Mouse (Mus musculus) cerebellum, adult 9-11 months (tissue): Measurements from ENCODE around the gene Vps35l.

Experiments used
- DNase-seq: peaks from one replicate; pipeline ENCODE4 v3.0.0; 2022

Vps35l gene

GRCm38 (mm10) chr7:118740532-118741338 lies 709 bp downstream of the Vps35l start:
- peak; percentile 96 for DNase-seq

- no peak for DNase-seq
Observed at GRCm38 (mm10) chr7:118742278-118742677, 2.3 kb downstream of the Vps35l start.

DNA sequence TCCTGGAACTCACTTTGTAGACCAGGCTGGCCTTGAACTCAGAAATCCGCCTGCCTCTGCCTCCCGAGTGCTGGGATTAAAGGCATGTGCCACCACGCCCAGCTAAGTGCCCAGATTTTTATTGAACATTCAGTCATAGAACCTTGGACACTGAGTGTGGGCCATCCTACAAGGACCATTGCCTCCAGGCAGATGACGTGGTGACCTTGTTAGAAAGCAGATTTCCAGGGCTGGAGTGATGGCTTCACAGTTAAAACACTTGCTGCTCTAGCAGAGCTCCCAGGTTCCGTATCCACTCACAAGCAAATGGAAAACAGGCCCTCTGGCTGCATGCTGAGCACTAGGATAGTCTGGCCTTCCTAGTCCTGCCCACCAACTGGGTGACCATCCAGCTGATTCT lies 4.7 kb downstream of the Vps35l start:
- no peak for DNase-seq

DNA sequence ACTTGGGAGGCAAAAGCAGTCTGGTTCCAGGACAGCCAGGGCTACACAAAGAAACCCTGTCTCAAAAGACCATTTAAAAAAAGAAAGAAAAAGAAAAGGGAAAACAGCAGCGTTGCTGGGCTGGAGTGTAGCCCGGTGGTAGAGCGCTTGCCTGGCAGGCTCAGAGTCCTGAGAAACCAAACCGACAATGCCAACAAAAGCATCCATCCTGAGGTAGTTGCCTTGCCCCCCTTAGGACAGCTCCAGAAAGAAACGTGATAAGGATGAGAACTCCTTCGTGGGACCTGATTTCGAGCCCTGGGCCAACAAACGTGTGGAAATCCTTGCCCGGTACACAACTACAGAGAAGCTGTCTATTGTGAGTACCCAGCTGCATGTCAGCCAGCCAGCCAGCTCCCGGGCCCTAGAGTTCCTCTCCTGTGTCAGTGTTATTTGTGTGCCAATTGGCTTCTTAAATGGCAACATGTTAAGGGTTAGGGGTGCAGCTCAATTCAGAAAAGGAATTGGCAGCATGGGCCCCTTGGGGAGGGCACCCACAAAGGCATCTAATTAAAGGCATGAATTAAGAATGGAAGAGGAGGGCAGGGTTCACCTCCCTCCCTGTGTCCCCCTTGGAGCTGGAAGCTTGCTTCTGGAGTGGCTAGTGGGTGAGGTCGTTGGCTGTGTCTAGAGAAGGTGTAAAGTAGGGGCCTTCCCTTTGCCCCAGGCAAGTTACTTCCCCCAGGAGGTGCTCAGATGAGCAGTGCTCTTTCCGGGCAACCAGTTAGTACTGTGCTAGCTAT lies 8.1 kb downstream of the Vps35l start:
- DNase-seq, result no peak

GRCm38 (mm10) chr7:118749706-118750105 lies 9.7 kb downstream of the Vps35l start:
- no peak for DNase-seq

GRCm38 (mm10) chr7:118751625-118752024 lies 11.6 kb downstream of the Vps35l start:
- DNase-seq, result no peak

DNA sequence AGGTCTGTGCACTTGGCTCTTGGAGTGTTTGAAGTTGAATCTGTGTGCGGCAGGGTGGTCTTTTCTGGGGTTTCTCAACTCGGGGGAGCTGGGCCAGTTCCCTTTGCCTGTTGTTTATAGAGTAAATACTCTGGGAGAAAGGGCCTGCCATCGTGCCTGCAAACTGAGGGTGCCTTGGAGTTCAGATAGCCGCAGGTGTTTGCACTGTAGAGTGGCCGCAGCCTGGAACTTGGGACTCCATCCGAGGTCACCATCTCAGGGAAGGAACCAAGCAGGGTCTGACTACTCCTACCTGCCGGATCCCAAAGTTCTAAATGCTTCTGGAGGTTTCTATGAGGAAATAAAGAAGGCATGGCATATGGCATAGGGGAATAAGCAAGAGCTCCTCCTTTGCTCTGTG lies 15.7 kb downstream of the Vps35l start:
- DNase-seq, result no peak

DNA sequence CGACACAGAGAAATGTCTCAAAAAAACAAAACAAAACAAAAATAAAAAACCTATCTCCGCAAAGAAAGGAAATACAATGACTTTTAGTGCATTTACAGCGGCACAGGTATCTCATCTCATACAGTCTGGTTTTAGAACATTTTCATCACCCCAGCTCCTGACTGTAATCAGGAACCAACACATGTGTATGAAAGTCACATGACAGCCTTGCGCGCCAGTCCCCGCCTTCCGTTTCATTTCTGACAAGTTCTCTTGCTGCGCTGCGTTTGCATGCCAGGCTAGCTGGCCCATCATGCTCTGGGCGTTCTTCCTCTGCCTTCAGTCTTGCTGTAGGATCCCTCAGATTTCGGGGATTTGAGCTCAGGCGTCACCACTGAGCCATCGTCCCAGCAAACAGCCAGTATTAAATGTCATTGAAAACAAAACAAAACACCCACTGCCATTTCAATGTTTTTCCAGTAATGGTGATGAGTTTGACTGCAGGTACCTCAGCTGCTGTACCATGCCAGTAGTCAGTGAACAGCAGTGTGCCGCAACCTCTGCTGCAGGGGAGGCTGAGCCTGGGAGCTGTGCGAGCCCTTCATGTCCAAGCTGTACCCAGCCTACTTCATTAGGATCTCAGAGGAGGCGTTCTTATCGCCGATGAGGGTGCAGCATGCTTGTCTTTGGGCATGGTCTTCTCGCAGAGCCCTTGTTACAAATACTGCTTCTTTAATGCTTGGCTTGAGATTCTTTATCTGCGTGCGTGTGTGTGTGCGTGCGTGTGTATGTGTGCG lies 16.7 kb downstream of the Vps35l start:
- DNase-seq, result no peak

DNA sequence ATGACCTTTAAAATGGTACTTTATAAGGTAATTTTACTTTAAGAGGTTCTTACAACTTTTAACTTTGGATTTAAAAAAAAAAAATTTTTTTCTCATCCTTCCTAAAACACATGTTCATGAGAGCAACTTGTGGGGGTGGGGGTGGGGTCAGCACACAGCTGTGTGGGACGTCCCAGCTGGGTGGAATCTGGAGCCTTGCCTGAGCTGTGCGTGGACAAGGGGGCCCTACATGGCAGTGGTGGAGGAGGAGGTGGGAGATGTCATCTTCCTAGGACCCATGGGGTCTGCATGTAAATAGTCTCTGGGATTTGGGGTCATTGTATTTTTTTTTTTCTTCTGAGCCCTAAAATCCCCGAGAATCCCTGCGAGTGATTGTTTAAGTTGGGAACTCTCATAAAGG lies 18.3 kb downstream of the Vps35l start:
- no peak for DNase-seq

DNA sequence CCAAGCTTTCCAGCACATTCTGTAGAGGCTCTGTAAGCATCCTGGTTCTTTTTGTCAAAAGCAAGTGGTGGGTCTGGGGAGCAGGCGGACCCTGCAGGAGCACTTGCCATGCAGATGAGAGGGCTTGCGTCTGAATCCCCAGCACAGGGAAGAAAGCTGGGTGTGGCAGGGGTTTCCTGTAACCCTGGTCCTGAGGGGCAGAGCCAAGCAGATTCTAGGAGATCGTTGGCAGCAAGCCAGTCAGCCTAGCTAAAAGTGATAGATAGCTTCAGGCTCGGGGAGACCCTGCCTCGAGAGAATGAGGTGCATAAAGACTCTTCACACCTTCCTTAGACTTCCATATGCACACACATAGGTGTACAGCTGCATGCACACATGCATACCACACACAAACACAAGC lies 19.3 kb downstream of the Vps35l start:
- DNase-seq, result no peak

DNA sequence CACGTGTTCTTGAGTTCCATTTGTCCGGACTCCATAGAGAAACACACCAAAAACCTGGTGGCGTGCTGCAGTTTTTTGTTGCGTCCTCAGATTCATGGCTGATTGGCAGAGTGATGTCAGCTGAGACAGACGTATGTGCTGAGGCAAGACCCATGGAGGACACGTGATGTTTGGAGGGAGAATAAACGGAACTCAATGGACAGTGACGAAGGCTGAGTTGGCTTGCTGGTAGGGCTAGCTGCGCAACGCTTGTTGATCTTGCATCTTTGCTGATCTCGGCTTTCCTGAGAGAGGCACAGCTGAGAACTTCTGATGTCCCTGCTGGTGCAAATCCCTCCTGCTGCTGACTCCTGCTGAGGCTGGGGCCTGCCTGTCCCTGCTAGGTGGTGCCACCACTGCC lies 23.9 kb downstream of the Vps35l start:
- no peak for DNase-seq

GRCm38 (mm10) chr7:118764725-118765124 lies 24.7 kb downstream of the Vps35l start:
- no peak for DNase-seq

DNA sequence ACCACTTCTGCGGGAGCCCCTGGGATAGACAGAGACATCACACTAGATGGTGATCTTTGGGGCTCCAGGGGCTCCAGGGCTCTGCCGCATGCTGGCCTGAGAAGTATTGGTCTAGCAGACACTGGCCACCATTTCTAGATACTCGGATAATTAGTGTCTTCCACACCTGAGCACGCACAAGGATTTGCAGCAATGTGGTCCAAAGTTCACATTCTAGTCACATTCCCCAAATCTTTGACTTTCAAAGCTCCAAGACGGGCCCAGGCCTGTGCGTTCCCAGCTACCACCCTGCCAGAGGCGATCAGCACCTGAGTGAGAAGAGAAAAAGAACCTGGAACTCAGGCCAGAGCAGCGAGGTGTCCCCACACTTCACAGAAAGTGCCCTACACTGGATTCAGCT lies 25.6 kb downstream of the Vps35l start:
- no peak for DNase-seq

DNA sequence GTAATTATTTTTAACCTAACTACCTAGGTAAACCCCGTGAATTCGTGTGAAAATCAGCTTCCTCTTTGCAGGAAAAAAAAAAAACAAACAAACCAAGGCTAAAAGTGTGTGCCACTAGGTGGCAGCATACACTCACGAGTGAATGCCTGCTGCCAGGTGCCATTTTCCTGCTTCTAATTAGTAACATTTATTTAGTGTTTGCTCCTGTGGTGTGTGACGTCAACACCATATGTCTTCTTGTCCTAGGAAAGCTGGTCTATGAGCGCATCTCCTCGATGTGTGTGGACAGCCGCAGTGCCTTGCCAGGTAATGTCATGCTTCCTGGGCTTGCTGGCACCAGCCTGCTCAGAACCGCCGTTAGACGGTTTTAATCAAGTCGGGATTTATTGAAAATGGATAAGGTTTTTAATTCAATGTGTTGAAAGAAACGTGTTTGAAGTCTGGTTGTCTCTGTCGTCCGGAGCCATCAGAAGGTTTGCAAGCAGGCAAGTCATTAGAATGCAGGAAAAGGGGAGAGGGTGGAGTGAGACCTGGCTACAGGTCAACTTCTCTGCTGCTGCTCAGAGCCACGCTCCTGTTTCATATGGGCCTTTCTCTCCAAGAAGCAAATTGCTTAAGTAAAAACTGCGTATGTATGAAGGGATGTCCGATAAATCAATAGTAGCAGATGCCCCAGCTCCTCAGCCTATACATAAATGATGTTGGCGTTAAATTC lies 26.2 kb downstream of the Vps35l start:
- peak; percentile 96 for DNase-seq

DNA sequence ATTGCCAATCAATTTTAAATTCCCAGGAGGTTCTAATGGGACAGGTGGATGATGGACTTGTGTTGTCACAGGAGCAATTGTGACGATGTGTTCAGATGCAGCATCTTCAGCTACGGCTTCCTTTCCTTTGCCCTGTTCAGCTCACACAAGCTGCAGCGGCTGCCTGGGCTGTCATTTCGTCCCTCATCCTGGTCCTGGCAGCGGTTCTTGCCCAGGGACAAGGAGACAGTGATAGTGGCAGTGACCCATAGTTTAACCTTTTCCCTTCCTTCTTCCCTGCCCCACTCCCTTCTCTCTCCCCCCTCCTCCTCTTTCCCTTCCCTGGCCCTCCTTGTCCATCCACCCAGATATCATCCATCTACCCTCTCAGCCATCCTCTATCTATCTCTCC lies 26.8 kb downstream of the Vps35l start:
- DNase-seq, result peak; percentile 62

GRCm38 (mm10) chr7:118769208-118769607 lies 29.2 kb downstream of the Vps35l start:
- DNase-seq, result no peak

GRCm38 (mm10) chr7:118769655-118770054 lies 29.6 kb downstream of the Vps35l start:
- no peak for DNase-seq

GRCm38 (mm10) chr7:118773027-118773426 lies 33.0 kb downstream of the Vps35l start:
- no peak for DNase-seq

GRCm38 (mm10) chr7:118775991-118776390 lies 36.0 kb downstream of the Vps35l start:
- no peak for DNase-seq

GRCm38 (mm10) chr7:118776491-118776890 lies 36.5 kb downstream of the Vps35l start:
- no peak for DNase-seq

- peak; percentile 71 for DNase-seq
Observed at GRCm38 (mm10) chr7:118777598-118778394, 37.8 kb downstream of the Vps35l start.

GRCm38 (mm10) chr7:118778561-118778960 lies 38.5 kb downstream of the Vps35l start:
- DNase-seq, result peak; percentile 91
